Mouse (Mus musculus) retina, adult 2 months (tissue): ENCODE measurements around the gene Bin2.
"Not testable (repeated sequence)": the region's sequence is repeated elsewhere in the genome, so short reads cannot be mapped to it uniquely, and the experiment has no call there.

Experiments used
- DNase-seq: peaks from one replicate; pipeline ENCODE4 v3.0.0-alpha.2; 2012; ENCODE audit warnings: low read depth, low spot score

The Bin2 gene

GRCm38 (mm10) chr15:100619200-100619599 is 50.2 kb downstream of the Bin2 start:
- DNase-seq, result no peak

DNA sequence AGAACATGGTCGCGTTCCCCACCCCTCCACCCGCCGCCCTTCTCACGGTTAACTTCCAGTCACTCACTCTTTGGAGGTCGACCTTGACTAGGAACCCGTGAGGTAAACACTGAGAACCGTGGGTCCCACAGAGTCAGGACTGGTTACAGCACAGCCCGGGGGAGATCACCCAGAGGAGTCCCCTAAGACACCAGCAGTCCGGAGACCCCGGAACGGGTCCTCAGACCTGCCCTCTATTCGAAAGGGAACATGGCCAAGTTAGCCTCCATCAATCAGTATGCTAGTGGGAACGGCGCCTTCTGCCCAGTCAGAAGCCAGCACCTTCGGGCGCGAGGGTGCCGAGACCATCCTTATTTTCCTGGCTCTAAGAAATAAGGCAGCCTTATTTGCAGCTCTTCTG is 53.1 kb downstream of the Bin2 start:
- DNase-seq, result no peak

GRCm38 (mm10) chr15:100615825-100616220 is 53.5 kb downstream of the Bin2 start:
- DNase-seq, result peak; percentile 80

GRCm38 (mm10) chr15:100614996-100615824 is 54.1 kb downstream of the Bin2 start, which contains the start of gene Dazap2:
Dazap2 (plus strand) TSS chr15:100615349.
- DNase-seq, result peak; percentile 98

DNA sequence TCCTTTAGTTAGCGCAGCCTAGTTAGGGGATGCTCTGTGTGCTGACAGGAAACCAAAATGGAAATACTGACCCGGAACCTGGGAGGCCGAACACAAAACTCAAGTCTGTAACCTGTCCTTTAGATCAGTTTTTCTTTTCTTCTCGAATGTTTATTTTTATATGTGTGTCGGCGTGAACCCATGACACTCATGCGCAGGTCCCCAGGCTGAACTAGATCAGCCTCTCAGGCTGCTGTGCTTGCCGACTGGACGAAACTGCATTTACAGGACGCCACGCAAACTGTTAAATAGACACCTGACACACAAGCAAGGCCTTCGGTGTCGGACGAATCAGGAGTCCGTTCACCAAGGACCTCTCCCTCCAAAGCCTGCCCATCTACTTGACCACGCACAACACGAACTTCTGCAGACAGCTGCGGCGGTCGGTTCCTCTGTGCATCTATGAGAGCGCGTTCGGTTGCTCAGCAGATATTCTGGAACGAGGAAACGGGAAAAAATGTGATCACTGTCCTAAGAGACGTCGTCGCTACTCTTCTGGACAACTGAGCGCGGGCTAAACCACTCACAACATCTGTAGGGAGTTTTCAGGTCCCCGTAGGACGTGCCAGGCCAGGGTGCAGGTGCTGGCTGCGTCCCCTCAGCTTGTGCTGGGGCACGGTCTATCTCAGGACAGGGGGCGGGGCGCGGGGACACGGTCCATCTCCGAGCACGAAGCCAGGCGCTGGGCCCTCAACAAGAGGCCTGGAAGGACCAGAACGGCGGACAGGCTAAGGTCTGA is 54.9 kb downstream of the Bin2 start:
- DNase-seq, result no peak

- DNase-seq, result peak; percentile 52
Measured at GRCm38 (mm10) chr15:100613584-100613983, 55.8 kb downstream of the Bin2 start.

GRCm38 (mm10) chr15:100612432-100612831 is 56.9 kb downstream of the Bin2 start:
- DNase-seq, result no peak

DNA sequence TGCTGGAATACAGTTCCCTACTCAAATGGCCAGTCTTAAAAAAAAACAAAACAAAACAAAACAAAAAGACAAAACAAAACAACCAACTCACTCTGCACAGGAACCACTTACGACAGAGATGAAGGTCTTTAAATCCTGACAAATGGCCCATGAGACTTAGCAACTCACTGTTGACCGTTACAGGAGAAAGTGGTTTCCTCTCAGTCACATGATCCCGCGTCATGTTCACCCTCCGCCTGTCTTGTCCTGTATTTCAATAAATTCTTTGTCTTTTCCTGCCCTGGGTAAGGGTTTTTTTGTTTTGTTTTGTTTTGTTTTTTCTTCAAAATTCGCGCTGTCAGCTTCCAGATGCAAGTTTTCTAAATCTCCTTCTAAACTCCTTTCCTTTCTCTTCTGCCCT is 57.4 kb downstream of the Bin2 start:
- DNase-seq, result no peak

DNA sequence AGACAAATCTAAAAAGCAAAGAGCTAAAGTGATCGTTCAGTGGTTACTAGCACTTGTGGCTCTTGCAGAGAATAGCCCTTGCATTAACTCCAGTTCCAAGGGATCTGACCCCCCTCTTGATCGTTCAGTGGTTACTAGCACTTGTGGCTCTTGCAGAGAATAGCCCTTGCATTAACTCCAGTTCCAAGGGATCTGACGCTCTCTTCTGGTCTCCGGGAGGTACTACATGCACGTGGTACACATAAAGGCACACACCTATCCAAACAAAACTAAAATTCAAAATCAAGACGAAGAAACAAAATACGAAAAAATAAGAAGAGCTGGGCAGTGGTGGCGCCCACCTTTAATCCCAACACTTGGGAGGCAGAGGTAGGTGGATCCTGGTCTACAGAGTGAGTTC is 62.7 kb downstream of the Bin2 start:
- DNase-seq, result not testable (repeated sequence)

DNA sequence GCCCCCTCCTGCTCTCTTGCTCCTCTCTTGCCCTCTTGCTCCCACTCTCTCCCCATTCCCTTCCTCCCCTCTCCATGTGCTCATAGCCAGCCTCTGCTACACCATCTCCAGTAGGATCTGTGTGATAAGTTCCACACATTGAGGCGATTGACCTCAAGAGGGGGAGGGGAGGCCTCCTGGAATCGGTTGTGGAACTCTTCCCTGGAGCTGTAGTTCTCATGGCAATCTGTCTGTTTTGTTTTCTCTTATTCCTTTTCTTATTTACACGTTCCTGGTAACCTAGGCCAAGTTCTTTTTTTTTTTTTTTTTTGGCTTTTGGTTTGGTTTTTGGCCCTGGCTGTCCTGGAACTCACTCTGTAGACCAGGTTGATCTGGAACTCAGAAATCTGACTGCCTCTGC is 67.7 kb downstream of the Bin2 start:
- no peak for DNase-seq

GRCm38 (mm10) chr15:100600696-100601272 is 68.6 kb downstream of the Bin2 start:
- no peak for DNase-seq

DNA sequence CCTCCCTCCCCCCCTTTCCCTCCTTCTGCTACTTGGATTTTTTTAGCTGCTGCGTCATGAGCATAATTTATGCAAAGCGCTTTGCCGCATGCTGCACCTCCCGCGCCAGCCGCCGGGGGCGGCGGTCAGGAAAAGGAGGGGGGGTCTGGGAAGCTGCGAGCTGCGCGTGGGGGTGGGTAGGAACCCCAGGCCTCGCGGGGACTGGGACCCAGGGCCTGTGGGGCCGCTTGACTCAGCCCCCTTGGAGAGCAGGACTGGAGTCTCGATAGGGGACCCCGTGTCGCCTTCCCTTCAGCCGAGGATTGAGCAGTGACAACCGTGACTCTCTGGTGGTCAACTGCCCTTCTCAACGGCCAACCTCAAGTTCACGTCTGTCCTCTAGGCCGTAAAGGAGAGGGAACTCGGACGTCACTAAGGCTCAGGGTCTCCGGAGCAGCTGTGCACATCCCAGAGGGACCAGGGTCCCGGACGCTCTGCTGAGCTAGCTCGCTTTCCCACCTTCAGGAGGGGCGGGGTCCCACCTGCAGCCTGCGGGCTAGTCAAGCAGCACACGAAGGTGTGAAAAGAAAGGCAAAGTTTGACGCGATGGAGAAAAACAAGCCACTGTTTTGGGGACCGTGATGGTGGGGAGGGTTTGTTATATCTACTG is 69.2 kb downstream of the Bin2 start:
- DNase-seq, result peak; percentile 76

DNA sequence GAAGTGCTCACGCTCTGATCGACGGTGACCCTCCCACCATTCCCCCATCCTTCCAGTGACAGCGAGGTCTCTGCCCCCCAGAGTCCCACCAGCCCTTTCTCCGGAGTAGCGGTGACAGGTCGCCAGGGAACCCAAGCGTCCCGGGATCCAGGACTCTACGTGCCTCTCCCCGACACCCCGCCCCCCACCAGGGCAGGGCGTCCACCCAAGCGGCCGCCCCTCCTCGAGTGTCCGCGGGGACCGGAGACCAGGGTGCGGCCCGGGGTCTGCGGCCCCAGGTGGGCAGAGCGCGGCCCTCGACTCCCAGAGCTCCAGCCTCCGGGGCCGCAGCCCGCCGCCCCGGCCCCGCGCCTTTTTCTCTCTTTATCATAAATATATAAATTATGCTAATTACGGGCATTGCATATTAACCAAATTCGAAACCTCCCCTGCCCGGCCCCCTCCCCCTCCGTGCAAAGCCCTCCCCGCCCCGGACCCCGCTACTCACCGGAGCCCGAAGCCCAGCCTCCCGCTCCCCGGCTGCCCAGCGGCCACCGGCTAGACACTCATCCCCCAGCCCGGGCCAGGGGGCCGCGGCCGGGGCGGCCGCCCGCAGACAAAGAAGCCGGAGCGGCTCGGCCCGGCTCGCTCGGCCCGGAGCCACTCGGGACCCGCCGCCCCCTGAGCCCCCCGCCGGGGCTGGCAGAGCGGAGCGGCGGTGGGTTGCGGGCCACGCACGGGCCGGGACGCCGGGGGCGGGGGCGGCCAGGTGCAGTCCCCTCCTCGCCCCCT is 69.9 kb downstream of the Bin2 start, which contains the start of gene Pou6f1:
Pou6f1 (minus strand) TSS at position 709 of the 771 bp plus-strand sequence.
- no peak for DNase-seq

DNA sequence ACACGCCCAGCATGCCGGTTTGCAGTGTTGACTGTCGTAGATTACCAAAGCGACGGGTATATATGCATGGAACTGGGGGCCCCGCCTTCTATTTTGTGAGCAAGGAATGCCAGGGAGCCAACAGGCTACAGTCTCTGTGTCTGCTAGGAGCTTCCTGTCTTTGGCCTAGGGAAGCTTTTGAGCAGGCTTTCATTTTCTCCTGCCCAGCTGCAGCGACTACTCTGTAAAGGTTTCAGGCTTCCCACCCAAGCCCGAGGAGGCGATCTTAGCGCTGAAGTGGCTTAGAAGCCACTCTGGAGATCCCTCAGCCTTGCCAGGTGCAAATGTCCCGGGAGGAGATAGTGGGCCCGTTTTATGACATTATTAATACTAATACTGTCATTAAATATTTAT is 70.5 kb downstream of the Bin2 start:
- DNase-seq, result peak; percentile 23

- no peak for DNase-seq
Measured at GRCm38 (mm10) chr15:100598287-100598882, 71.0 kb downstream of the Bin2 start.

- DNase-seq, result no peak
Measured at GRCm38 (mm10) chr15:100592817-100593216, 76.5 kb downstream of the Bin2 start.
